Mouse (Mus musculus) G1E (cell line): ENCODE measurements around the gene Iqck. TPM values are rescaled to one million over a fixed set of nuclear protein-coding genes. Genes with fewer than 3 reads are reported as not detected.

Experiments used
- ATAC-seq: 2 replicates; pipeline ENCODE4 v1.8.0; 2016; ENCODE audit warnings: mild to moderate bottlenecking; ENCODE audit not compliant: insufficient number of reproducible peaks, poor library complexity, low FRiP score, severe bottlenecking; ENCODE audit errors: extremely low read depth
- DNase-seq: peaks from one replicate; pipeline ENCODE4 v3.0.0; 2012; ENCODE audit warnings: low spot score
- H3K27me3 ChIP-seq: 2 replicates; pipeline ENCODE4 v1.6.1; 2012; ENCODE audit warnings: mild to moderate bottlenecking, low read length, inconsistent platforms; ENCODE audit not compliant: insufficient read depth
- H3K36me3 ChIP-seq: replicated peaks from 2 replicates; pipeline ENCODE3; 2012; ENCODE audit warnings: mild to moderate bottlenecking, inconsistent platforms
- H3K4me1 ChIP-seq: 2 replicates; pipeline ENCODE4 v1.6.1; 2012; ENCODE audit warnings: low read depth, low read length, inconsistent platforms, mixed read lengths; ENCODE audit not compliant: insufficient read depth
- H3K4me3 ChIP-seq: 2 replicates; pipeline ENCODE4 v1.5.1; 2012; ENCODE audit warnings: low read depth, mild to moderate bottlenecking, inconsistent platforms, low read length, moderate library complexity, mixed read lengths
- H3K9me3 ChIP-seq: replicated peaks from 2 replicates; pipeline ENCODE4 v1.6.1; 2012; ENCODE audit warnings: inconsistent platforms
- CTCF ChIP-seq: IDR thresholded peaks from 2 replicates; pipeline ENCODE4 v1.5.1; 2012; ENCODE audit warnings: low read depth, low read length, inconsistent platforms, mixed read lengths
- GATA1 ChIP-seq: IDR thresholded peaks from 2 replicates; pipeline ENCODE4 v1.6.1; 2012; ENCODE audit warnings: borderline replicate concordance, low read length, inconsistent platforms, mixed read lengths
- GATA2 ChIP-seq: IDR thresholded peaks from 2 replicates; pipeline ENCODE4 v1.6.1; 2012; ENCODE audit warnings: low read depth, low read length, inconsistent platforms, borderline replicate concordance
- POLR2AphosphoS5 ChIP-seq: IDR thresholded peaks from 2 replicates; pipeline ENCODE4 v1.6.1; 2012; ENCODE audit warnings: low read depth, low read length, inconsistent platforms; ENCODE audit not compliant: insufficient replicate concordance
- TAL1 ChIP-seq: conservative IDR thresholded peaks from 2 replicates; pipeline ENCODE4 v1.6.1; 2012; ENCODE audit warnings: low read depth, low read length, inconsistent platforms, mixed read lengths
- polyA plus RNA-seq: library from polyadenylated mRNA; stranded (reverse); fragments of >175 nt; gene quantifications from 2 replicates; pipeline ENCODE4 v1.2.3, GENCODE M21; 2012
- total RNA-seq, 2 experiments: library from RNA; stranded (forward) in 1 of 2; stranded (reverse) in 1 of 2; fragments of 200-1000 nt in 1 of 2; fragments of >200 nt in 1 of 2; fragmentation: Nextera tagmentation in 1 of 2; gene quantifications; 2 replicates each; pipeline ENCODE4 v1.2.3; 2014 to 2017

Gene Iqck
- total and polyA plus RNA-seq, 3 experiments: 0.16 to 1.3 TPM; not detected in 1

DNA sequence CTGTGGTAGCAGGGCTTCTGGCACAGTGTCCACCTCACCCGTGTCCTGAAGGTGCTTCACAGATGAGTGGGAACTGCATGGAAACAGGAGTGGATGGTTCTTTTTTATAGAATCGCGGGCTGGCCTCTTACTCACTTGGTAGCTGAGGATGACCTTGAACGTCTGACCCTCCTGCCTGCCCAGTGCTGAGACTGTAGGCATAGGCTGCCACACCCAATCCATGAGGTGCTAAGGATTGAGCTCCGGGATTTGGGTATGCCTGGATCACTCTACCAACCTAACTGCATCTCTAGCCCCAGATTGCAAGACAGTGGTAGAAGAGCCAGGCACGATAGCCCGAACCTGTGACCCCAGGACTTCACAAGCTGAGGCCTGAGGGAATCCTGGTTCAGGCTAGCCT lies 37.8 kb upstream of the Iqck start:
- Histone ChIP-seq H3K27me3 (no peaks in the 10 kb centered on the region), H3K36me3 (peaks cover 78% of the 10 kb centered on the region), H3K9me3 (no peaks in the 10 kb centered on the region), H3K4me1 (no peaks in the 10 kb centered on the region), H3K4me3 (no peak overlapping the region)
- ATAC-seq (no peak), DNase-seq (no peak)
- TF ChIP-seq GATA1: no peak
- no peak for TF ChIP-seq POLR2AphosphoS5
- TF ChIP-seq TAL1: no peak
- TF ChIP-seq GATA2: no peak

DNA sequence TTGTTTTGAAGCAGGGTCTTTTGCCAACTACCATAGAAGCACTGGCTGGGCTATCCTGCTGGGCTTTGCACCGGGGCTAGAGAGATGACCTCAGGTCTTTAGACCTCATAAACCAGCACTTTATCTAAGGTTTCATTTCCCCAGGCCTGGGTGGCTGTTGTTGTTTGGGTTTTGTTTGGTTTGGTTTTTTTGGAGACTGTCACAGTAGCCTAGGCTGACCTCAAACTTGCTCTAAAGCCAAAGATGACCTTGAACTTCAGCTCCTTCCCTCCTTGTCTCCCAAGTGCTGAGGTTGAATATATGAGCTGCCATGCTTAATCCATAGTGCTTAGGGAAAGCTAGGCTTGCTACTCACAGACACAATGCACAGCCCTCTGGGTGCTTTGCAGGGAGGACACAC lies 35.9 kb upstream of the Iqck start:
- H3K36me3 ChIP-seq: peaks cover 80% of the 10 kb centered on the region
- DNase-seq (no peak), ATAC-seq (no peak)
- no peaks in the 10 kb centered on the region for H3K9me3 ChIP-seq
- H3K27me3 ChIP-seq: no peaks in the 10 kb centered on the region
- H3K4me1 ChIP-seq: no peaks in the 10 kb centered on the region
- no peak overlapping the region for H3K4me3 ChIP-seq
- TF ChIP-seq GATA2 (no peak), POLR2AphosphoS5 (no peak)

DNA sequence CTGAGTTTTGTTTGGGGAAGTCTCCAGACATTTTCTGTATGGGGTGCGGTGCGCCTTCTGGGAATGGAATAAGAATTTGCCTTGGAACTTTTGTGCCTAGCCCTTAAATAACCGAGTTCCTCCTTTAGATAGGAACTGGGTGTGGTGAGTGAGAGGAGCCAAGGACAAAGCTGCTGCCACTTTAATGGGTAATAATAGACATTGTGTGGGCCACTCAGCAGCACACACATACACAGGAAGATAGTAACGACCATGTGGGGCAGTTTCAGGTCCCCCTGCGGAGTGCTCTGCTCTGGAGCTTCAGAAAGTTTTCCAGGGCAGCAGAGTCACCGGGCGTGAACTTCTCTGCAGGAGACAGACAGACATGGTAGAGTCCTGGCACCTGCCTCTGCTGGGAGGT lies 34.2 kb upstream of the Iqck start:
- DNase-seq: no peak
- peaks cover 81% of the 10 kb centered on the region for H3K36me3 ChIP-seq
- no peaks in the 10 kb centered on the region for H3K27me3 ChIP-seq
- H3K4me3 ChIP-seq: no peak overlapping the region
- H3K9me3 ChIP-seq: no peaks in the 10 kb centered on the region
- ATAC-seq: no peak
- no peaks in the 10 kb centered on the region for H3K4me1 ChIP-seq
- TF ChIP-seq GATA1: no peak
- no peak for TF ChIP-seq TAL1
- no peak for TF ChIP-seq GATA2
- TF ChIP-seq POLR2AphosphoS5: no peak
- no peak for TF ChIP-seq CTCF

DNA sequence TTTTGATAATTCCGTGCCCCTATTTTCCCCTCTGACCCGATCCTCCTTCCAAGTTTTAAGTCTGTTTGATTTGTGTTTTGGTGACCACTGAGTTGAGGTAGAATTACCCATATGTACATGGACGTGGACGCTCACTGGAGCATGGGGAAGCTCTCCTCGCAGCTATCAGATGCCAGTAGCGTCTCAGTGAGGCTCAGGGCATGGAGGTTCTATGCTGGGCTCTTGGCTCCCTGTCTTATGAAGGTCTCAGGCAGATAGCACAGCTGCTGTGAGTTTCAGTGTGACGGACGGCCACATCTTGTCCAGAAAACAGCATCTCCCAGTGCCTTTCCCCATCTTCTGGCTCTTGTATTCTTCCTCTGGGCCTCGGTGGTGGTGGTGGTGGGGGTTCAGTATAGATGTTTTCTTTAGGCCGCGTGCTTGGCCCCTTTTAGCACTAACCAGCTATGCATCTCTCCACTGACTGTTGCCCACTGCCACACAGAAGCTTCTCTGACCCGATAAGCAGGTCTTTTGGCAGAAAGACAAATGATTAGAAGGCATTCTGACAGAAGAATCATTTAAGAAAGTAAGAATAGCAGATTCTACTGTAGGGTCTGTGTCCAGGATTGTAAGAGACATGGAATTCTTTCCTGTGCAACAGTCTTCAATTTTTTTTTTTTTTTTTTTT lies 33.5 kb upstream of the Iqck start:
- no peak for DNase-seq
- Histone ChIP-seq H3K9me3 (no peaks in the 10 kb centered on the region), H3K4me1 (no peaks in the 10 kb centered on the region), H3K27me3 (no peaks in the 10 kb centered on the region), H3K36me3 (peaks cover 82% of the 10 kb centered on the region), H3K4me3 (no peak overlapping the region)
- no peak for ATAC-seq
- TF ChIP-seq POLR2AphosphoS5 (no peak), CTCF (no peak), TAL1 (no peak), GATA1 (no peak), GATA2 (no peak)

GRCm38 (mm10) chr7:118824451-118824850 lies 31.1 kb upstream of the Iqck start:
- peaks cover 10% of the 10 kb centered on the region for H3K4me1 ChIP-seq
- H3K9me3 ChIP-seq: no peaks in the 10 kb centered on the region
- peaks cover 86% of the 10 kb centered on the region for H3K36me3 ChIP-seq
- no peak overlapping the region for H3K4me3 ChIP-seq
- DNase-seq (no peak), ATAC-seq (no peak)
- no peaks in the 10 kb centered on the region for H3K27me3 ChIP-seq
- no peak for TF ChIP-seq GATA2

DNA sequence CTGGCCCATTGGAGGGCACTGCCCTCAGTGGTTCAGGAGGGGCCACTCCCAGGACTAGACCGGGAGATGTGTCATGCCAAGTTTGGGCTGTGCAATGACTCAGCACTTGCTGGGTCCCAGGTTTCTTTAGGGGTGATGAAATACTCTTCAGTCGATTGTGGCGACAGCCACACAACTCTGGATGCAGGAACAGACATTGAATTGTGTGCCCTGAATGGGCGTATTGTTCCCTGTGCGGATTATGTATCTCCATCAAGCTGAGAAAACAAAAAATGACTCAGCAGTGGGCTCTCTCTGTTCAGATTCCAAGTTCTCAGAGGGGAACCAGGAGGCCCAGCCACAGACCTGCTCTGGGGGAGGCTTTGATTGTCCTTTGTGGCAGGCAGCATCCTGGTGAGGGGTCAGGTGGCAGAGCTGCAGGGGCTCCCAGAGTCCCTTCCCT lies 27.6 kb upstream of the Iqck start:
- no peaks in the 10 kb centered on the region for H3K27me3 ChIP-seq
- DNase-seq (no peak), ATAC-seq (peak; percentile 12; the same call in 1 of the 2 replicates)
- no peaks in the 10 kb centered on the region for H3K9me3 ChIP-seq
- TF ChIP-seq GATA2: no peak
- no peak for TF ChIP-seq CTCF
- no peak for TF ChIP-seq GATA1
- TF ChIP-seq TAL1: no peak
- no peak for TF ChIP-seq POLR2AphosphoS5
- H3K4me1 ChIP-seq: peaks cover 10% of the 10 kb centered on the region
- no peak overlapping the region for H3K4me3 ChIP-seq
- H3K36me3 ChIP-seq: peaks cover 94% of the 10 kb centered on the region

DNA sequence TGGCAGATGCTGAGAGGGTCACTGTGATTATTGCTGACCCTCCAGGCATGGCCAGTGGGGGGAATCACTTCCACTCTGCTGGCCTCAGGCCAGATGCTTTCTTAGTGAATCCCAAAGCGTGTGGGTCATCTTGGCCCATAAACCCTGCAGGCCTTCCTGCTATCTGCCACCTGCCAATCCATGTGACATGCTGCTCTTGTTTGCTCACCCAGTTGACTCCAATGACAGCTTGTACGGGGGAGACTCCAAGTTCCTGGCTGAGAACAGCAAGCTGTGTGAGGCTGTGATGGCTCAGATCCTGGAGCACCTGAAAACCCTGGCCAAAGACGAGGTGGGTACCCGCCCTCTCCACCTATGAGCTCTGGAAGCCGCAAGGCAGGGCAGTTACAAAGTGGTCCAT lies 17.7 kb upstream of the Iqck start:
- no peak for DNase-seq
- Histone ChIP-seq H3K4me3 (no peak overlapping the region), H3K4me1 (peaks cover 2% of the 10 kb centered on the region; the same call in 1 of the 2 replicates), H3K27me3 (no peaks in the 10 kb centered on the region), H3K9me3 (no peaks in the 10 kb centered on the region), H3K36me3 (peaks cover 98% of the 10 kb centered on the region)
- no peak for ATAC-seq
- TF ChIP-seq TAL1 (no peak), CTCF (no peak), POLR2AphosphoS5 (no peak), GATA1 (no peak), GATA2 (no peak)
